Mouse (Mus musculus): Measurements from ENCODE around the gene Gm20388.

The Gm20388 gene

GRCm38 (mm10) chr8:120631441-120632375 is 721.1 kb downstream of the Gm20388 start:
- DNase-seq (ENCODE audit: low spot score in 2 of 2): no peak

- DNase-seq (ENCODE audit: low spot score in 2 of 2): no peak
Measured at GRCm38 (mm10) chr8:120632969-120633664, 722.5 kb downstream of the Gm20388 start.

GRCm38 (mm10) chr8:120633665-120634271 is 723.1 kb downstream of the Gm20388 start:
- DNase-seq (ENCODE audit: low spot score in 2 of 2): no peak

GRCm38 (mm10) chr8:120634329-120634839 is 723.7 kb downstream of the Gm20388 start:
- peak in 1 of 2 experiments; percentile 5 for DNase-seq (ENCODE audit: low spot score in 2 of 2)

GRCm38 (mm10) chr8:120641245-120641644 is 730.6 kb downstream of the Gm20388 start:
- no peak for DNase-seq (ENCODE audit: low spot score in 2 of 2)

GRCm38 (mm10) chr8:120642031-120642662 is 731.5 kb downstream of the Gm20388 start:
- DNase-seq (ENCODE audit: low spot score in 2 of 2): no peak

GRCm38 (mm10) chr8:120644663-120645062 is 734.0 kb downstream of the Gm20388 start:
- no peak for DNase-seq (ENCODE audit: low spot score in 2 of 2)

- DNase-seq (ENCODE audit: low spot score in 2 of 2): no peak
Measured at GRCm38 (mm10) chr8:120647532-120647931, 736.9 kb downstream of the Gm20388 start, which contains the start of gene 1190005I06Rik. Gene 1190005I06Rik (minus strand): TSS chr8:120647632.

GRCm38 (mm10) chr8:120656322-120657052 is 745.8 kb downstream of the Gm20388 start:
- DNase-seq (ENCODE audit: low spot score in 2 of 2): no peak

GRCm38 (mm10) chr8:120657415-120657814 is 746.8 kb downstream of the Gm20388 start:
- no peak for DNase-seq (ENCODE audit: low spot score in 2 of 2)

- no peak for DNase-seq (ENCODE audit: low spot score in 2 of 2)
Measured at GRCm38 (mm10) chr8:120664566-120664965, 753.9 kb downstream of the Gm20388 start.

GRCm38 (mm10) chr8:120665726-120666455 is 755.2 kb downstream of the Gm20388 start:
- peak in 1 of 2 experiments; percentile 26 for DNase-seq (ENCODE audit: low spot score in 2 of 2)

- DNase-seq (ENCODE audit: low spot score in 2 of 2): no peak
Measured at GRCm38 (mm10) chr8:120666807-120667470, 756.3 kb downstream of the Gm20388 start.

GRCm38 (mm10) chr8:120667561-120668373 is 757.1 kb downstream of the Gm20388 start, which contains the start of the genes Gm27021 and Cox4i1:
Gene Gm27021 (minus strand): TSS chr8:120668079.
Gene Cox4i1 (plus strand): TSS chr8:120668222.
- DNase-seq (ENCODE audit: low spot score in 2 of 2): peak; percentile 86 to 91

- DNase-seq (ENCODE audit: low spot score in 2 of 2): peak in 1 of 2 experiments; percentile 27
Measured at GRCm38 (mm10) chr8:120668374-120668905, 757.8 kb downstream of the Gm20388 start, which contains the start of gene Emc8. Gene Emc8 (minus strand): TSS chr8:120668573.

GRCm38 (mm10) chr8:120671775-120672174 is 761.1 kb downstream of the Gm20388 start:
- DNase-seq (ENCODE audit: low spot score in 2 of 2): no peak

GRCm38 (mm10) chr8:120672626-120673229 is 762.1 kb downstream of the Gm20388 start:
- DNase-seq (ENCODE audit: low spot score in 2 of 2): no peak

GRCm38 (mm10) chr8:120673298-120673697 is 762.7 kb downstream of the Gm20388 start:
- DNase-seq (ENCODE audit: low spot score in 2 of 2): no peak
